ENCODE assay signal across 8 mouse cellular contexts in genomic region chr7:19271238-19272172, GRCm38 (mm10). TPM values are rescaled to one million over a fixed set of nuclear protein-coding genes. Genes with fewer than 3 reads are reported as not detected.
A peak's percentile ranks its signal among the peaks of the same experiment; 100 is the strongest.
DNase-seq lines count a peak whose midpoint lies in the region.

Gene Vasp, minus strand, starts transcription at chr7:19271817.

- H3K4me3 ChIP-seq in megakaryocyte, embryonic 14.5 days (replicated peaks) = peak within 1 kb of the TSS; percentile 96

- peaks cover 36% of the 10 kb centered on the region for H3K4me1 ChIP-seq in megakaryocyte, embryonic 14.5 days

- no peaks in the 10 kb centered on the region for H3K27me3 ChIP-seq in megakaryocyte, embryonic 14.5 days (replicated peaks)

- H3K9me3 ChIP-seq in megakaryocyte, embryonic 14.5 days = no peaks in the 10 kb centered on the region

- peak; percentile 89 to 97 for DNase-seq in adrenal gland, adult (ENCODE audit: inconsistent age in 2 of 2, low spot score in 1 of 2)
- DNase-seq in embryo, embryonic 10 days (ENCODE audit: low spot score) = peak; percentile 90
- DNase-seq in gastrocnemius, postnatal 10 days = peak; percentile 73
- DNase-seq in induced T-regulatory cell, adult 2 months (ENCODE audit: low read depth) = peak; percentile 95
- peak; percentile 67 to 84 for DNase-seq in left cerebral cortex, adult 8-10 months (ENCODE audit: low spot score in 2 of 2)
- peak; percentile 86 to 87 for DNase-seq in right cerebral cortex, postnatal 10 days (ENCODE audit: low spot score in 2 of 2)
- peak; percentile 89 for DNase-seq in urinary bladder, postnatal 14 days (ENCODE audit: low spot score)

- H3K36me3 ChIP-seq in megakaryocyte, embryonic 14.5 days (replicated peaks; ENCODE audit: low read length) = peaks cover 15% of the 10 kb centered on the region

RNA-seq across cellular contexts. Expression of gene Vasp, which starts in this region (rescaled TPM):
- total RNA-seq in gastrocnemius, postnatal 10 days (2021) = 10 to 100 TPM; 35.7 to 53.5 TPM
- total RNA-seq in left cerebral cortex, adult 8-10 months (2022) = 10 to 100 TPM; 13.6 to 16.9 (median 15.6) TPM
- 828 and 2,423 TPM in 2 replicates for polyA plus RNA-seq in megakaryocyte, embryonic 14.5 days (2012; ENCODE audit: insufficient read depth, low replicate concordance)

Comparison
In these comparisons a context has a peak if more than half of its experiments do, and no peak if none do; other contexts are left out.
1. Peak in every context shown above with its lines: DNase-seq and H3K4me3 ChIP-seq.